Mouse (Mus musculus): ENCODE measurements at regions not wholly inside any gene's neighbourhood (a gene's known extent, or its start where the extent isn't known, plus 50 kb on each side); places are given as distances from the start of the nearest gene placed in this dataset.

- DNase-seq (no peak), ATAC-seq (no peak)
- H3K4me1 ChIP-seq (ENCODE audit: insufficient read depth) = peaks cover 4% of the 10 kb centered on the region; the same call in 1 of the 2 replicates
- H3K27me3 ChIP-seq (ENCODE audit: insufficient read depth, low read length) = no peaks in the 10 kb centered on the region
- TF ChIP-seq CTCF (IDR thresholded peaks at IDR 0.05; ENCODE audit: low read depth) (no peak), EP300 (IDR thresholded peaks at IDR 0.05; ENCODE audit: low read depth) (no peak)
- no peaks in the 10 kb centered on the region for H3K9me3 ChIP-seq (ENCODE audit: low read length)
- WGBS (ENCODE audit: insufficient replicate concordance) = 83% methylated on average over 4 of the region's 4 CpGs
- no peaks in the 10 kb centered on the region for H3K36me3 ChIP-seq (replicated peaks; ENCODE audit: insufficient read depth, low read length)
- H3K4me3 ChIP-seq (ENCODE audit: low read depth, low read length) = no peak overlapping the region
- H3K9ac ChIP-seq (replicated peaks) = no peak overlapping the region
- H3K27ac ChIP-seq (ENCODE audit: low read depth) = no peak overlapping the region
- no peak overlapping the region for H3K4me2 ChIP-seq (ENCODE audit: low read depth, low read length)
Measured at GRCm38 (mm10) chr13:101976766-101977165, 208.7 kb upstream of the Pik3r1 start.

GRCm38 (mm10) chr13:101980171-101980835 lies 212.3 kb upstream of the Pik3r1 start:
- Histone ChIP-seq H3K4me1 (ENCODE audit: insufficient read depth) (peaks cover 4% of the 10 kb centered on the region; the same call in 1 of the 2 replicates), H3K9ac (replicated peaks) (no peak overlapping the region), H3K9me3 (ENCODE audit: low read length) (peaks cover 4% of the 10 kb centered on the region; the same call in 1 of the 2 replicates), H3K36me3 (replicated peaks; ENCODE audit: insufficient read depth, low read length) (no peaks in the 10 kb centered on the region), H3K27ac (ENCODE audit: low read depth) (no peak overlapping the region), H3K4me2 (ENCODE audit: low read depth, low read length) (no peak overlapping the region), H3K4me3 (ENCODE audit: low read depth, low read length) (no peak overlapping the region), H3K27me3 (ENCODE audit: insufficient read depth, low read length) (no peaks in the 10 kb centered on the region)
- peak; percentile 51; the same call in 1 of the 2 replicates for ATAC-seq
- 57% methylated on average over 4 of the region's 4 CpGs for WGBS (ENCODE audit: insufficient replicate concordance)
- DNase-seq = peak; percentile 49
- TF ChIP-seq CTCF (IDR thresholded peaks at IDR 0.05; ENCODE audit: low read depth) = no peak
- TF ChIP-seq EP300 (IDR thresholded peaks at IDR 0.05; ENCODE audit: low read depth) = peak; percentile 66

- Histone ChIP-seq H3K4me2 (ENCODE audit: low read depth, low read length) (no peak overlapping the region), H3K36me3 (replicated peaks; ENCODE audit: insufficient read depth, low read length) (no peaks in the 10 kb centered on the region), H3K9me3 (ENCODE audit: low read length) (no peaks in the 10 kb centered on the region), H3K4me1 (ENCODE audit: insufficient read depth) (no peaks in the 10 kb centered on the region), H3K9ac (replicated peaks) (no peak overlapping the region), H3K27me3 (ENCODE audit: insufficient read depth, low read length) (no peaks in the 10 kb centered on the region), H3K27ac (ENCODE audit: low read depth) (no peak overlapping the region), H3K4me3 (ENCODE audit: low read depth, low read length) (no peak overlapping the region)
- 68% methylated on average over 9 of the region's 9 CpGs for WGBS (ENCODE audit: insufficient replicate concordance)
- no peak for ATAC-seq
- TF ChIP-seq CTCF (IDR thresholded peaks at IDR 0.05; ENCODE audit: low read depth) (no peak), EP300 (IDR thresholded peaks at IDR 0.05; ENCODE audit: low read depth) (no peak)
- DNase-seq = no peak
Measured at GRCm38 (mm10) chr13:101988637-101989413, 220.8 kb upstream of the Pik3r1 start.

- TF ChIP-seq EP300 (IDR thresholded peaks at IDR 0.05; ENCODE audit: low read depth) = no peak
- no peak for TF ChIP-seq CTCF (IDR thresholded peaks at IDR 0.05; ENCODE audit: low read depth)
- no peak overlapping the region for H3K4me2 ChIP-seq (ENCODE audit: low read depth, low read length)
- no peaks in the 10 kb centered on the region for H3K36me3 ChIP-seq (replicated peaks; ENCODE audit: insufficient read depth, low read length)
- DNase-seq (no peak), ATAC-seq (no peak)
- H3K27me3 ChIP-seq (ENCODE audit: insufficient read depth, low read length) = no peaks in the 10 kb centered on the region
- H3K4me3 ChIP-seq (ENCODE audit: low read depth, low read length) = no peak overlapping the region
- H3K9me3 ChIP-seq (ENCODE audit: low read length) = no peaks in the 10 kb centered on the region
- no peak overlapping the region for H3K27ac ChIP-seq (ENCODE audit: low read depth)
- H3K4me1 ChIP-seq (ENCODE audit: insufficient read depth) = no peaks in the 10 kb centered on the region
- no peak overlapping the region for H3K9ac ChIP-seq (replicated peaks)
- 81% methylated on average over 1 of the region's 1 CpGs for WGBS (ENCODE audit: insufficient replicate concordance)
Measured at GRCm38 (mm10) chr13:101991729-101992128, 223.7 kb upstream of the Pik3r1 start.

GRCm38 (mm10) chr13:101994779-101995178 lies 226.8 kb upstream of the Pik3r1 start:
- H3K4me3 ChIP-seq (ENCODE audit: low read depth, low read length) = no peak overlapping the region
- ATAC-seq (no peak), DNase-seq (no peak)
- H3K4me2 ChIP-seq (ENCODE audit: low read depth, low read length) = no peak overlapping the region
- no peak overlapping the region for H3K27ac ChIP-seq (ENCODE audit: low read depth)
- WGBS (ENCODE audit: insufficient replicate concordance) = 56% methylated on average over 3 of the region's 3 CpGs
- no peaks in the 10 kb centered on the region for H3K36me3 ChIP-seq (replicated peaks; ENCODE audit: insufficient read depth, low read length)
- no peaks in the 10 kb centered on the region for H3K4me1 ChIP-seq (ENCODE audit: insufficient read depth)
- no peaks in the 10 kb centered on the region for H3K27me3 ChIP-seq (ENCODE audit: insufficient read depth, low read length)
- TF ChIP-seq CTCF (IDR thresholded peaks at IDR 0.05; ENCODE audit: low read depth) (no peak), EP300 (IDR thresholded peaks at IDR 0.05; ENCODE audit: low read depth) (no peak)
- no peaks in the 10 kb centered on the region for H3K9me3 ChIP-seq (ENCODE audit: low read length)
- H3K9ac ChIP-seq (replicated peaks) = no peak overlapping the region

GRCm38 (mm10) chr13:101995529-101995928 lies 227.5 kb upstream of the Pik3r1 start:
- no peak for TF ChIP-seq EP300 (IDR thresholded peaks at IDR 0.05; ENCODE audit: low read depth)
- no peak for TF ChIP-seq CTCF (IDR thresholded peaks at IDR 0.05; ENCODE audit: low read depth)
- H3K4me1 ChIP-seq (ENCODE audit: insufficient read depth) = no peaks in the 10 kb centered on the region
- no peaks in the 10 kb centered on the region for H3K27me3 ChIP-seq (ENCODE audit: insufficient read depth, low read length)
- no peak overlapping the region for H3K4me2 ChIP-seq (ENCODE audit: low read depth, low read length)
- H3K9me3 ChIP-seq (ENCODE audit: low read length) = no peaks in the 10 kb centered on the region
- no peak overlapping the region for H3K27ac ChIP-seq (ENCODE audit: low read depth)
- WGBS (ENCODE audit: insufficient replicate concordance) = 72% methylated on average over 2 of the region's 2 CpGs
- ATAC-seq (no peak), DNase-seq (no peak)
- H3K9ac ChIP-seq (replicated peaks) = no peak overlapping the region
- H3K36me3 ChIP-seq (replicated peaks; ENCODE audit: insufficient read depth, low read length) = no peaks in the 10 kb centered on the region
- H3K4me3 ChIP-seq (ENCODE audit: low read depth, low read length) = no peak overlapping the region

All from liver, postnatal 0 days (tissue).